Mouse (Mus musculus) heart, embryonic 15.5 days (tissue): Measurements from ENCODE around the gene Pigm. TPM values are rescaled to one million over a fixed set of nuclear protein-coding genes. Genes with fewer than 3 reads are reported as not detected.
A peak's percentile ranks its signal among the peaks of the same experiment; 100 is the strongest.

Experiments used
- ATAC-seq: fragments of 200-750 bp; cut with Nextera tagmentation; replicated peaks from 2 replicates; pipeline ENCODE4 v1.8.0; 2017; ENCODE audit warnings: low read depth, moderate TSS enrichment; ENCODE audit not compliant: insufficient number of reproducible peaks, insufficient read depth, low FRiP score
- H3K27ac ChIP-seq: fragments of 300-500 bp; sonication (generic); 2 replicates; pipeline ENCODE4 v1.5.1; 2015; ENCODE audit warnings: mild to moderate bottlenecking, inconsistent platforms
- H3K27me3 ChIP-seq: fragments of 300-500 bp; sonication (generic); 2 replicates; pipeline ENCODE4 v1.6.1; 2015; ENCODE audit warnings: inconsistent platforms
- H3K36me3 ChIP-seq: fragments of 300-500 bp; sonication (generic); 2 replicates; pipeline ENCODE4 v1.6.1; 2015; ENCODE audit warnings: mild to moderate bottlenecking, inconsistent platforms
- H3K4me1 ChIP-seq: fragments of 300-500 bp; sonication (generic); replicated peaks from 2 replicates; pipeline ENCODE4 v1.6.1; 2015; ENCODE audit warnings: inconsistent platforms
- H3K4me2 ChIP-seq: fragments of 300-500 bp; sonication (generic); 2 replicates; pipeline ENCODE4 v1.6.1; 2015; ENCODE audit warnings: inconsistent platforms, mild to moderate bottlenecking, moderate library complexity
- H3K4me3 ChIP-seq: fragments of 300-500 bp; sonication (generic); 2 replicates; pipeline ENCODE4 v1.5.1; 2015; ENCODE audit warnings: mild to moderate bottlenecking, inconsistent platforms
- H3K9ac ChIP-seq: fragments of 300-500 bp; sonication (generic); 2 replicates; pipeline ENCODE4 v1.6.1; 2015; ENCODE audit warnings: mild to moderate bottlenecking, inconsistent platforms
- H3K9me3 ChIP-seq: fragments of 300-500 bp; sonication (generic); replicated peaks from 2 replicates; pipeline ENCODE4 v1.6.1; 2016; ENCODE audit warnings: inconsistent platforms
- WGBS: fragments of 180-500 bp; shearing (Covaris S2); methylation state at CpG from one replicate; pipeline ENCODE4 v1.1.7; 2015; ENCODE audit warnings: mixed read lengths; 5-methylcytosine and 5-hydroxymethylcytosine counted together
- polyA plus RNA-seq: library from polyadenylated mRNA; unstranded; fragments of >200 nt; fragmentation: Nextera tagmentation; extraction: Ambion mirVana; gene quantifications from 2 replicates; pipeline ENCODE4 v1.2.1, GENCODE M21; 2015

Gene Pigm
- polyA plus RNA-seq, 1 experiment from 2014 or later, result 3.2 TPM

GRCm38 (mm10) chr1:172415061-172415460 is 38.7 kb downstream of the Pigm start:
- Histone ChIP-seq H3K4me1 (no peaks in the 10 kb centered on the region), H3K9ac (no peak overlapping the region), H3K27me3 (no peaks in the 10 kb centered on the region), H3K36me3 (no peaks in the 10 kb centered on the region), H3K27ac (no peak overlapping the region), H3K4me2 (no peak overlapping the region), H3K9me3 (no peaks in the 10 kb centered on the region), H3K4me3 (no peak overlapping the region)
- WGBS, result 83% methylated on average over 7 of the region's 7 CpGs
- no peak for ATAC-seq

- no peaks in the 10 kb centered on the region for H3K4me1 ChIP-seq
- 19% methylated on average over 6 of the region's 6 CpGs for WGBS
- H3K27me3 ChIP-seq, result no peaks in the 10 kb centered on the region
- no peaks in the 10 kb centered on the region for H3K36me3 ChIP-seq
- ATAC-seq, result 0 out of 2 replicates have a peak, but pooled peaks have one; percentile 10
- H3K9me3 ChIP-seq, result no peaks in the 10 kb centered on the region
- no peak overlapping the region for H3K27ac ChIP-seq
- no peak overlapping the region for H3K9ac ChIP-seq
- H3K4me2 ChIP-seq, result no peak overlapping the region
- H3K4me3 ChIP-seq, result no peak overlapping the region
Measured at GRCm38 (mm10) chr1:172418173-172418572, 41.8 kb downstream of the Pigm start.

GRCm38 (mm10) chr1:172418642-172419041 is 42.3 kb downstream of the Pigm start:
- Histone ChIP-seq H3K27me3 (no peaks in the 10 kb centered on the region), H3K4me1 (no peaks in the 10 kb centered on the region), H3K36me3 (no peaks in the 10 kb centered on the region), H3K4me3 (no peak overlapping the region), H3K9ac (no peak overlapping the region), H3K9me3 (no peaks in the 10 kb centered on the region), H3K4me2 (no peak overlapping the region), H3K27ac (no peak overlapping the region)
- ATAC-seq, result no peak
- 69% methylated on average over 3 of the region's 3 CpGs for WGBS

GRCm38 (mm10) chr1:172420181-172420580 is 43.8 kb downstream of the Pigm start:
- no peaks in the 10 kb centered on the region for H3K36me3 ChIP-seq
- no peak overlapping the region for H3K9ac ChIP-seq
- H3K27me3 ChIP-seq, result no peaks in the 10 kb centered on the region
- H3K4me2 ChIP-seq, result no peak overlapping the region
- no peak for ATAC-seq
- 78% methylated on average over 6 of the region's 6 CpGs for WGBS
- no peak overlapping the region for H3K27ac ChIP-seq
- H3K9me3 ChIP-seq, result no peaks in the 10 kb centered on the region
- H3K4me1 ChIP-seq, result no peaks in the 10 kb centered on the region
- no peak overlapping the region for H3K4me3 ChIP-seq

GRCm38 (mm10) chr1:172423393-172423792 is 47.0 kb downstream of the Pigm start:
- 24% methylated on average over 1 of the region's 1 CpGs for WGBS
- Histone ChIP-seq H3K27ac (no peak overlapping the region), H3K9me3 (no peaks in the 10 kb centered on the region), H3K9ac (no peak overlapping the region), H3K27me3 (no peaks in the 10 kb centered on the region), H3K36me3 (no peaks in the 10 kb centered on the region), H3K4me1 (no peaks in the 10 kb centered on the region), H3K4me2 (no peak overlapping the region), H3K4me3 (no peak overlapping the region)
- no peak for ATAC-seq

GRCm38 (mm10) chr1:172426419-172426818 is 50.1 kb downstream of the Pigm start:
- 60% methylated on average over 1 of the region's 1 CpGs for WGBS
- Histone ChIP-seq H3K27ac (no peak overlapping the region), H3K4me3 (no peak overlapping the region), H3K9ac (no peak overlapping the region), H3K36me3 (no peaks in the 10 kb centered on the region), H3K9me3 (no peaks in the 10 kb centered on the region), H3K4me2 (no peak overlapping the region), H3K27me3 (no peaks in the 10 kb centered on the region), H3K4me1 (peaks cover 4% of the 10 kb centered on the region)
- ATAC-seq, result no peak

- Histone ChIP-seq H3K4me1 (peaks cover 18% of the 10 kb centered on the region), H3K4me2 (no peak overlapping the region), H3K36me3 (no peaks in the 10 kb centered on the region), H3K9me3 (no peaks in the 10 kb centered on the region), H3K27ac (no peak overlapping the region), H3K4me3 (no peak overlapping the region), H3K9ac (no peak overlapping the region), H3K27me3 (no peaks in the 10 kb centered on the region)
- WGBS, result 84% methylated on average over 3 of the region's 3 CpGs
- no peak for ATAC-seq
Measured at GRCm38 (mm10) chr1:172427841-172428240, 51.5 kb downstream of the Pigm start.

GRCm38 (mm10) chr1:172428614-172429013 is 52.3 kb downstream of the Pigm start:
- H3K36me3 ChIP-seq, result no peaks in the 10 kb centered on the region
- no peak overlapping the region for H3K9ac ChIP-seq
- peaks cover 24% of the 10 kb centered on the region for H3K4me1 ChIP-seq
- WGBS, result 79% methylated on average over 1 of the region's 1 CpGs
- H3K27ac ChIP-seq, result no peak overlapping the region
- no peak for ATAC-seq
- no peak overlapping the region for H3K4me3 ChIP-seq
- no peaks in the 10 kb centered on the region for H3K27me3 ChIP-seq
- H3K4me2 ChIP-seq, result no peak overlapping the region
- H3K9me3 ChIP-seq, result no peaks in the 10 kb centered on the region

GRCm38 (mm10) chr1:172430731-172431220 is 54.4 kb downstream of the Pigm start:
- no peak for ATAC-seq
- Histone ChIP-seq H3K36me3 (no peaks in the 10 kb centered on the region), H3K27me3 (no peaks in the 10 kb centered on the region), H3K9me3 (no peaks in the 10 kb centered on the region), H3K4me3 (no peak overlapping the region), H3K4me2 (no peak overlapping the region), H3K4me1 (peaks cover 27% of the 10 kb centered on the region), H3K27ac (no peak overlapping the region), H3K9ac (no peak overlapping the region)
- WGBS, result 54% methylated on average over 9 of the region's 9 CpGs

- H3K9ac ChIP-seq, result no peak overlapping the region
- no peak overlapping the region for H3K4me3 ChIP-seq
- no peaks in the 10 kb centered on the region for H3K36me3 ChIP-seq
- 29% methylated on average over 4 of the region's 4 CpGs for WGBS
- peak overlapping the region; percentile 57 for H3K27ac ChIP-seq
- H3K4me1 ChIP-seq, result peaks cover 27% of the 10 kb centered on the region
- H3K9me3 ChIP-seq, result no peaks in the 10 kb centered on the region
- peak; percentile 65 for ATAC-seq
- no peak overlapping the region for H3K4me2 ChIP-seq
- H3K27me3 ChIP-seq, result no peaks in the 10 kb centered on the region
Measured at GRCm38 (mm10) chr1:172431836-172432586, 55.7 kb downstream of the Pigm start.

GRCm38 (mm10) chr1:172432587-172432955 is 56.2 kb downstream of the Pigm start:
- Histone ChIP-seq H3K4me2 (no peak overlapping the region), H3K4me3 (no peak overlapping the region), H3K9ac (no peak overlapping the region), H3K4me1 (peaks cover 27% of the 10 kb centered on the region), H3K27ac (peak overlapping the region; percentile 57), H3K27me3 (no peaks in the 10 kb centered on the region), H3K36me3 (no peaks in the 10 kb centered on the region), H3K9me3 (no peaks in the 10 kb centered on the region)
- no peak for ATAC-seq
- WGBS, result 40% methylated on average over 3 of the region's 3 CpGs
